Mouse (Mus musculus) cortical plate, adult 2 months (tissue): ENCODE measurements around the gene Nppb.

ENCODE experiments used
- CTCF ChIP-seq: fragments of 200-500 bp; IDR thresholded peaks from 2 replicates; pipeline ENCODE4 v1.5.1; 2011; ENCODE audit warnings: mild to moderate bottlenecking, control low read depth, low read length; ENCODE audit not compliant: insufficient read depth; ENCODE audit errors: extremely low read depth
- POLR2A ChIP-seq: fragments of 200-500 bp; IDR thresholded peaks from 2 replicates; pipeline ENCODE4 v1.6.1; 2011; ENCODE audit warnings: mild to moderate bottlenecking, low read length, control low read depth; ENCODE audit not compliant: insufficient read depth; ENCODE audit errors: extremely low read depth

- no peak for TF ChIP-seq POLR2A
- TF ChIP-seq CTCF, result no peak
These were observed 16.3 kb upstream of the Nppb start for GRCm38 (mm10) chr4:147969337-147969736.
